ENCODE assay signal across 8 mouse cellular contexts in the genomic region with DNA sequence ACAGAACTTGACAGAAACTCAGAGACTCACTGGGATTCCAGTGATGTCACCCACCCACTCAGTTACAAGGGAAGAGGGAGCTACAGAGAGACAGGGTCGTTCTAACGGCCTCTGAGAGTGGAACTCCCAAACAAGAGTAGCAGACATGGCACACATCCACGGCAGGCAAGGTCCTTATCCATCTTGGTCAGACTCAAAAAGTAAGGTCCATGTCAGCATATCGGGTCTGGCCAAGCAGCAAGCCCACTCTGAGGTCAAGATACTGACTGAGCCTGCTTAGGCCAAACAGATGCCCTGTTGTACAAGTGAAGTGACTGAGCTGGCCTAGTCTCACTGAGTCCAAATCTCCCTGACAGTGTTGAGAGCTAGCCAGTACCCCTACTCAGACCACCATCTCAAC. TPM values are rescaled to one million over a fixed set of nuclear protein-coding genes. Genes with fewer than 3 reads are reported as not detected.
DNase-seq lines count a peak whose midpoint lies in the region; ATAC-seq lines count a peak whose summit lies in the region.

No protein-coding gene starts in this region.

- peak overlapping the region; percentile 67 for H3K4me2 ChIP-seq in kidney, embryonic 14.5 days (replicated peaks; ENCODE audit: low read depth, low read length)
- peak overlapping the region; percentile 75 for H3K4me2 ChIP-seq in hindbrain, embryonic 14.5 days (replicated peaks)
- H3K4me2 ChIP-seq in midbrain, embryonic 13.5 days (replicated peaks): peak overlapping the region; percentile 63

- H3K4me1 ChIP-seq in kidney, embryonic 14.5 days (ENCODE audit: control insufficient read depth, insufficient read depth, low read length): peaks cover 54% of the 10 kb centered on the region
- peaks cover 82% of the 10 kb centered on the region for H3K4me1 ChIP-seq in embryonic facial prominence, embryonic 10.5 days
- H3K4me1 ChIP-seq in hindbrain, embryonic 14.5 days (replicated peaks; ENCODE audit: control insufficient read depth, insufficient read depth, low read length): peaks cover 60% of the 10 kb centered on the region
- peaks cover 77% of the 10 kb centered on the region for H3K4me1 ChIP-seq in midbrain, embryonic 13.5 days (replicated peaks)

- no peaks in the 10 kb centered on the region for H3K9me3 ChIP-seq in kidney, embryonic 14.5 days (ENCODE audit: control insufficient read depth, low read length)
- no peaks in the 10 kb centered on the region for H3K9me3 ChIP-seq in embryonic facial prominence, embryonic 10.5 days
- no peaks in the 10 kb centered on the region for H3K9me3 ChIP-seq in hindbrain, embryonic 14.5 days (ENCODE audit: control insufficient read depth, low read length)
- no peaks in the 10 kb centered on the region for H3K9me3 ChIP-seq in midbrain, embryonic 13.5 days

- H3K4me3 ChIP-seq in kidney, embryonic 14.5 days (ENCODE audit: low read length): peak overlapping the region; percentile 39; the same call in 1 of the 2 replicates
- peak overlapping the region; percentile 57 for H3K4me3 ChIP-seq in embryonic facial prominence, embryonic 10.5 days
- H3K4me3 ChIP-seq in hindbrain, embryonic 14.5 days (replicated peaks; ENCODE audit: low read length): peak overlapping the region; percentile 45
- peak overlapping the region; percentile 45 for H3K4me3 ChIP-seq in midbrain, embryonic 13.5 days (replicated peaks)

- 57% methylated on average over 4 of the region's 4 CpGs for WGBS in kidney, embryonic 14.5 days
- WGBS in embryonic facial prominence, embryonic 10.5 days: 74% methylated on average over 4 of the region's 4 CpGs
- 43% methylated on average over 4 of the region's 4 CpGs for WGBS in hindbrain, embryonic 14.5 days
- WGBS in midbrain, embryonic 13.5 days: 59% methylated on average over 4 of the region's 4 CpGs

- H3K36me3 ChIP-seq in kidney, embryonic 14.5 days (ENCODE audit: control insufficient read depth, insufficient read depth, low read length): peaks cover 34% of the 10 kb centered on the region
- H3K36me3 ChIP-seq in embryonic facial prominence, embryonic 10.5 days (replicated peaks): peaks cover 43% of the 10 kb centered on the region
- H3K36me3 ChIP-seq in hindbrain, embryonic 14.5 days (replicated peaks; ENCODE audit: control insufficient read depth, insufficient read depth): peaks cover 26% of the 10 kb centered on the region
- peaks cover 36% of the 10 kb centered on the region for H3K36me3 ChIP-seq in midbrain, embryonic 13.5 days

- DNase-seq in kidney, adult 8-10 months: no peak
- no peak for DNase-seq in embryonic facial prominence, embryonic 10.5 days (ENCODE audit: low spot score)
- DNase-seq in hindbrain, embryonic 14.5 days (ENCODE audit: low spot score): no peak
- DNase-seq in cerebellum, adult 11 months: no peak
- DNase-seq in spleen, postnatal 36 days (ENCODE audit: low spot score in 2 of 2): no peak
- DNase-seq in left cerebral cortex, adult 11 months (ENCODE audit: low spot score): no peak

- no peak for ATAC-seq in kidney, embryonic 14.5 days (ENCODE audit: low FRiP score, low TSS enrichment)
- ATAC-seq in hindbrain, embryonic 14.5 days (ENCODE audit: low FRiP score): no peak
- peak; percentile 4; the same call in 1 of the 2 replicates for ATAC-seq in midbrain, embryonic 13.5 days

- no peak overlapping the region for H3K27ac ChIP-seq in kidney, embryonic 14.5 days (ENCODE audit: low read depth, low read length)
- H3K27ac ChIP-seq in embryonic facial prominence, embryonic 10.5 days (replicated peaks): peak overlapping the region; percentile 90
- H3K27ac ChIP-seq in hindbrain, embryonic 14.5 days: peak overlapping the region; percentile 86
- peak overlapping the region; percentile 85 for H3K27ac ChIP-seq in midbrain, embryonic 13.5 days

- peak overlapping the region; percentile 50; the same call in 1 of the 2 replicates for H3K9ac ChIP-seq in kidney, embryonic 14.5 days (ENCODE audit: low read depth, low read length)
- H3K9ac ChIP-seq in hindbrain, embryonic 14.5 days: peak overlapping the region; percentile 67
- peak overlapping the region; percentile 63 for H3K9ac ChIP-seq in midbrain, embryonic 13.5 days (replicated peaks)

- no peaks in the 10 kb centered on the region for H3K27me3 ChIP-seq in kidney, embryonic 14.5 days (ENCODE audit: control insufficient read depth, insufficient read depth, low read length)
- no peaks in the 10 kb centered on the region for H3K27me3 ChIP-seq in embryonic facial prominence, embryonic 10.5 days (replicated peaks; ENCODE audit: low read depth, poor library complexity, severe bottlenecking)
- H3K27me3 ChIP-seq in hindbrain, embryonic 14.5 days (ENCODE audit: control insufficient read depth, insufficient read depth, low read length): no peaks in the 10 kb centered on the region
- H3K27me3 ChIP-seq in midbrain, embryonic 13.5 days: no peaks in the 10 kb centered on the region

RNA-seq across cellular contexts. Expression of a gene that starts 13.7 kb away (rescaled TPM):
- 58.8 and 60.1 TPM in 2 replicates for polyA plus RNA-seq in kidney, embryonic 14.5 days (2014; fragmentation: Nextera tagmentation; extraction: Ambion mirVana)
- 50.9 and 52.1 TPM in 2 replicates for polyA plus RNA-seq in embryonic facial prominence, embryonic 10.5 days (2016; fragmentation: Nextera tagmentation; extraction: Ambion mirVana)
- polyA plus RNA-seq in hindbrain, embryonic 14.5 days (2014; fragmentation: Nextera tagmentation; extraction: Ambion mirVana): 37.3 and 40.3 TPM in 2 replicates
- polyA plus RNA-seq in midbrain, embryonic 13.5 days (2015; fragmentation: Nextera tagmentation; extraction: Ambion mirVana): 38.5 and 46.0 TPM in 2 replicates
